Mouse (Mus musculus) frontal cortex, postnatal 36 days (tissue): ENCODE measurements around the gene Gm20824.
"Not testable (repeated sequence)": the region's sequence is repeated elsewhere in the genome, so short reads cannot be mapped to it uniquely, and the experiment has no call there.

Experiments used
- DNase-seq, 2 experiments: peaks; one replicate each; pipeline ENCODE4 v3.0.0; 2022; ENCODE audit warnings: low spot score in 2 of 2

Gene Gm20824

GRCm38 (mm10) chrY:8257607-8258006 lies at the start of gene Gm20824:
Gm20824 (plus strand) TSS chrY:8257907.
- not testable (repeated sequence) for DNase-seq
